Mouse (Mus musculus) brain, embryonic 18.5 days (tissue): Measurements from ENCODE around the gene Creb3l4.

ENCODE experiments used
- DNase-seq: peaks from one replicate; pipeline ENCODE4 v3.0.0-alpha.2; 2012; ENCODE audit warnings: low read depth, low spot score

The Creb3l4 gene

DNA sequence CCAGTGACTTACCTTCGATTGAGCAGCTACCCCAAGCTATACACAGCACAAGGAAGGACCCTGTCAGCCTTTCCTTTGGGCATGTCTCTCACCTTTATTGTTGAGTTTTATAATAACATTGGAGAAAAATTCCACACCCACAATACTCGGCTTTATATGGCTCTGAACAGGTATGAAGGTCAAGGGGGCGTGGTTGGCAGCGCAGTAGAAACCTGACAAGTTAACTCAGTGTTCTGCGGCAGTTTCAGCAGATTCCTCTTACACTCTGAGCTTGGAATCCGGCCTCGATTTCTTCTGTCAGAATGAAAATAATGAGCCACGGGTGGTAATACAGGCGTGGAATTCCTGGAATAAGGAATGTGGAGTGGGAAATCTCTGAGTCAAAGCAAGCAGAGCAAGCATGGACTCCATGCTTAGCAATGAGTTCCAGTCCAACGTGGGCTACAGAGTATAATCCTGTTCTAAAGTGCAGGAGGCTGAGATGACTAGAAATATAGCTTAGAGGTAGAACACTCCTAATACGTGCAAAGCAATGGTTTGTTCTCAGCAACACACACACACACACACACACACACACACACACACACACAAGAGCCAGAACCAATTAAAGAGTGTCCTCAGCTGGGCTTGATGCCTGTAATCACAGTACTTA, 52.3 kb downstream of the Creb3l4 start:
- DNase-seq = no peak
